Mouse (Mus musculus): ENCODE measurements around the gene Tbc1d13.
"Not testable (repeated sequence)": the region's sequence is repeated elsewhere in the genome, so short reads cannot be mapped to it uniquely, and the experiment has no call there.

GRCm38 (mm10) chr2:30178711-30179110, 45.2 kb downstream of the Tbc1d13 start:
- TF ChIP-seq CTCF, POLR2A (IDR thresholded peaks at IDR 0.05; ENCODE audit: extremely low read depth, insufficient read depth, low read length): not testable (repeated sequence)
